Mouse (Mus musculus) CD4-positive, CD25-positive, alpha-beta regulatory T cell, adult 4 months (primary cell): ENCODE results near the gene Abr. TPM values are rescaled to one million over a fixed set of nuclear protein-coding genes. Genes with fewer than 3 reads are reported as not detected.
A peak's percentile ranks its signal among the peaks of the same experiment; 100 is the strongest.

Source experiments
- ATAC-seq: one replicate; pipeline ENCODE4 v1.8.0; 2017
- polyA plus RNA-seq, 2 experiments: library from polyadenylated mRNA; unstranded; fragments of 100-300 nt; shearing (Covaris generic); gene quantifications; one replicate each; pipeline ENCODE4 v1.2.1; 2017

The Abr gene
- polyA plus RNA-seq, 2 experiments from 2014 or later, result 14.5 to 14.6 TPM

- ATAC-seq, result no peak
Observed at GRCm38 (mm10) chr11:76623206-76623961, 1.3 kb upstream of the Abr start.

- ATAC-seq, result no peak
Observed at GRCm38 (mm10) chr11:76622566-76623205, 572 bp upstream of the Abr start.

- ATAC-seq, result no peak
Observed at GRCm38 (mm10) chr11:76618134-76618533, 4.0 kb downstream of the Abr start.

GRCm38 (mm10) chr11:76614246-76614645 is 7.9 kb downstream of the Abr start:
- no peak for ATAC-seq

- no peak for ATAC-seq
Observed at GRCm38 (mm10) chr11:76612638-76613104, 9.4 kb downstream of the Abr start.

GRCm38 (mm10) chr11:76610948-76611347 is 11.2 kb downstream of the Abr start:
- ATAC-seq, result no peak

GRCm38 (mm10) chr11:76606521-76606920 is 15.6 kb downstream of the Abr start:
- no peak for ATAC-seq

GRCm38 (mm10) chr11:76599219-76599618 is 22.9 kb downstream of the Abr start:
- ATAC-seq, result no peak

- ATAC-seq, result no peak
Observed at GRCm38 (mm10) chr11:76598757-76599156, 23.4 kb downstream of the Abr start.

- ATAC-seq, result no peak
Observed at GRCm38 (mm10) chr11:76593620-76594326, 28.3 kb downstream of the Abr start.

GRCm38 (mm10) chr11:76589746-76590145 is 32.4 kb downstream of the Abr start:
- ATAC-seq, result no peak

GRCm38 (mm10) chr11:76588632-76589485 is 33.3 kb downstream of the Abr start:
- ATAC-seq, result no peak

- no peak for ATAC-seq
Observed at GRCm38 (mm10) chr11:76588032-76588431, 34.1 kb downstream of the Abr start.

GRCm38 (mm10) chr11:76587333-76587732 is 34.8 kb downstream of the Abr start:
- no peak for ATAC-seq

- ATAC-seq, result no peak
Observed at GRCm38 (mm10) chr11:76586119-76586518, 36.0 kb downstream of the Abr start.

- ATAC-seq, result no peak
Observed at GRCm38 (mm10) chr11:76577588-76578257, 44.4 kb downstream of the Abr start.

- ATAC-seq, result peak; percentile 73
Observed at GRCm38 (mm10) chr11:76572820-76573385, 49.2 kb downstream of the Abr start.

GRCm38 (mm10) chr11:76571613-76571929 is 50.5 kb downstream of the Abr start:
- no peak for ATAC-seq

- ATAC-seq, result no peak
Observed at GRCm38 (mm10) chr11:76570741-76571612, 51.1 kb downstream of the Abr start.

- ATAC-seq, result no peak
Observed at GRCm38 (mm10) chr11:76570201-76570731, 51.8 kb downstream of the Abr start.
